Mouse (Mus musculus): Measurements from ENCODE around the gene Gabpb1.

GRCm38 (mm10) chr2:126591304-126591703 is 84.8 kb downstream of the Gabpb1 start:
- TF ChIP-seq CTCF (IDR thresholded peaks at IDR 0.05; ENCODE audit: low read depth, low read length) (no peak), POLR2A (IDR thresholded peaks at IDR 0.05; ENCODE audit: extremely low read depth, insufficient read depth, low read length) (no peak)

Measured in liver, adult 2 months (tissue).